Mouse (Mus musculus) heart, postnatal 10 days (tissue): ENCODE measurements around the gene Rad54l2. TPM values are rescaled to one million over a fixed set of nuclear protein-coding genes. Genes with fewer than 3 reads are reported as not detected.
A peak's percentile ranks its signal among the peaks of the same experiment; 100 is the strongest.

Experiments
- DNase-seq, 2 experiments: peaks; one replicate each; pipeline ENCODE4 v3.0.0; 2021
- intact Hi-C: fragments of 180-260 bp; cut with DNase I; formaldehyde crosslinking; loops from one replicate; pipeline ENCODE4 v1.15.1; 2025
- total RNA-seq, 2 experiments: library from RNA; stranded (reverse); gene quantifications; 2 replicates each; pipeline ENCODE4 v1.2.3; 2021

Gene Rad54l2
- total RNA-seq: 10 to 100 TPM; 14.6 to 15.8 TPM

DNA sequence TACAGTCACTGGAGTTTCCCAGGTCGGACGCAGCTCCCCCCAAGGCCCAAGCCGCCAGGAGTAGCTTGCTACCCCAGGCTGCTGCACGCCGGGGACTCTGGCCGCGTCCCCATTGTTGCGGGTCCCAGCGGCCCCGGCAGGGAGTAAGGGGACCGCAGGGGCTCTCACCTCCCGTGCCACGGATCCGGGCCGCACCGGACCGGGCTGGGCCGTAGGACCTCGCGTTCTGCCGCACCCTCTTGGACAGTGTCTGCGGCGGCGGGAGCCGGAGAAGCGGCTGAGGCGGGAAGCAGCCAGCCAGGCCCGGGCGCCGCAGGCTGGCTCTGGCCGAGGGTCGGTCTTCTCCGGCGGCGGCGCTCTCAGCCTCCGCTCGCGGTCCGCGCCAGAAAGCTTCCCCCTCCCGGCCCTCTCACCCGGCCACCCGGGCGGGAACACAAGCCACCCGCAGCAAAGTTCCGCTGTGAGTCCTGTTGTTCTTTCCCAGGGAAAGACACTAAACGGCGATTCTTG lies at the start of gene Rad54l2:
Rad54l2 (minus strand) TSS at position 383 of the 510 bp plus-strand sequence.
- intact Hi-C loops: loop anchor here (2.0 kb wide), 1 partner anchor 102 kb away; no protein-coding TSS in a partner anchor

DNA sequence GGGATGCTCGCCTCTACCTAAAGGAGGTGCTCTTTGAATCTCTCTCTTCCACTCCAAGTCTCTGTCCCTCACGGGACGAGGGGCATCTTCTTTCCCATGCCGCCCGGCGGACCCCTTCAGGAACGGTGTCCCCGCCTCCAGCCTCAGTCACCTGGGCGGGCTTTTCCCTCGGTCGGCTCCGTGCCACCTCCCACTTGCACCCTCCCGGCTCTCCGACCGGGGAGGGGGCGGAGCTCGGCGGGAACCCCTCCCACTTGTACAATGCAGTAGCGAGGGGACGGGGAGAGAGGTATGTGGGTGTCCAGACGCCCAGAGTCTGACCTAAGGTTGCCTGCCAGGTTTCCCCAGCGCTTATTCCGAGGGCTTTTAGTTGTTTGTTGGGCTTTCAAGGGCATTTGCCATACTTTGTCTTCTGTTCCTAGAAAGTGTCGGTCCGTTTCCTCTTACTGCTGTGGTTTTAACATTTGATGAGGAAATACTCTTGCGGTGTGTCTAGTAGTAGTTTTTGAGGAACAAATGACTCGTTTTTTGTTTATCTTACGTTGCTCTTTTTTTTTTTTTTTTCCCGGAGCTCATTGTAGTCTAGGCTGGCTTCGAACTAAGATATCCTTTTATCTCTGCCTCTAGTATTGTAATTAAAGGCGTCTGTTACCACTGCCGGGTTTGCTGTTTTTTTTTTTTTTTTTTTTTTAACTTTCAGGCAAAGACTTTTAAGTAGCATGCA lies 33.5 kb upstream of the Rad54l2 start:
- DNase-seq: peak; percentile 91 to 92
- intact Hi-C loops: loop anchor here (2.0 to 10.0 kb wide), 2 partner anchors 64 to 472 kb away; partner anchors contain the start of genes Cish and Rbm15b

More for the DNA sequence above, at the start of gene Rad54l2:
- DNase-seq: peak; percentile 90 to 94

DNA sequence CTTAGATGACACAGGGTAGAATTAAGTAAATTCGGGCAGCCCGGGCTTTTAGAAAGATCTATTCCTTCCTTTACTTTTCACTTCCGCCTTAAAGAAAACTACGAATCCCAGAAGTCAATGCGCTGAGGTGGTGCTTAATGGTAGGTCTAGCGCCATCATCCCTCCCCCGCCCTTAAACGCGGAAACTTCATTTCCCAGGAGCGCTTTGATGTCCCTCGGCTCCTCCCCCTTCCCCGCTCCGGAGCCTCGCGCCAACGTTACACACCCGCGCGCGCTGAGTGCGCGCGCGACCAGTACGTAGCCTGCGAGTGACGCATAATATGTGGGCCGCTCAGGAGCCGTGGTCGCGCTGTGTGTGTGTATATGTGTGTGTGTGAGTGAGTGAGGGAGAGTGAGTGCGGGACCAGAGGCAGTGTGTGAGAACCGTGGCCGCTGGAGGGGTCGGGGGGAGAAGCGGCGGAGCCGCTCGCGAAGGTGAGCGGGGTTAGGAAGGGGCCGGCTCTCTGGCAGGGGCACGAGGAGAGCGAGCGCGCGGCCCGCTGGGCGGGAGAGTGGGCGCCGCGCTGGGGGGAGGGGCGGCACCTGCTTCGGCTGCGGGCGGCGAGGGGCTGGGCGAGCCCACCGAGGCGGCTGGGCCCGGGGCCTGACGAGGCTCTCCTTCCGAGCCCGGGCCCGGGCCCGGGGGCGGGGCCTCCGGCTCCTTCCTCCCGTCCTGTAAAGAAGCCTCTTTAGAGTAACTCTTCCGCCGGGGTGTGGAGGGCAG lies 32.8 kb upstream of the Rad54l2 start, which contains the start of gene Dcaf1:
Dcaf1 (plus strand) TSS at position 257 of the 763 bp plus-strand sequence.
- DNase-seq: peak; percentile 95
- intact Hi-C loops: loop anchor here (2.0 to 10.0 kb wide), 3 partner anchors 29 to 473 kb away; partner anchors contain the start of genes Cish and Rbm15b

DNA sequence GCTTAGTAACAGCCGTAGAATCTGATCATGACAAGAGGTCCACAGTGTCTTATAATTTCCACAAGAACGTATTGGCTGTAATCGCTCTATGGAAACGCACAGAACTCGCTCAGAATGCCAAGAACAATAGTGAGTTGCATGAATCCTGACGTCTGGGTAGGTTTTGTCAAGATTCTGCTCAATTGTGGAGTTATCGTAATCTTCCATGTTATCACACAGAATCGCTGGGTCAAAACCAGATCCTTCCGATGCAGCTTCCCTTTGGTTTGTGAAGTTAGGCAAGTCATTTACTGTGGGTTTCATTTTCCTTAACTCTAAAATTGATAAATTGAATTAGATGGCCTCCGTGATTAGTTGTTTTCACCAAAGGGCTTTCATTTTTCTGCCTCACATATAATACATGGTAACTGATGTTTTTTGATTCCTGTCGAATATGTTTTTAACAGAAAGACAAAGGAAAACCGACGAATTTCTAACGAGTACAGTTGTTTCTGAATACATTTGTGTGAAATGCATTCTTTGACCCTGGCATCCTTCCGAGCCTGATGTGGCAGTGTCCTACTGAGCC lies 32.1 kb upstream of the Rad54l2 start:
- intact Hi-C loops: loop anchor here (2.0 to 10.0 kb wide), 2 partner anchors 28 to 474 kb away; partner anchors contain the start of gene Cish
- DNase-seq: peak; percentile 7 to 22

DNA sequence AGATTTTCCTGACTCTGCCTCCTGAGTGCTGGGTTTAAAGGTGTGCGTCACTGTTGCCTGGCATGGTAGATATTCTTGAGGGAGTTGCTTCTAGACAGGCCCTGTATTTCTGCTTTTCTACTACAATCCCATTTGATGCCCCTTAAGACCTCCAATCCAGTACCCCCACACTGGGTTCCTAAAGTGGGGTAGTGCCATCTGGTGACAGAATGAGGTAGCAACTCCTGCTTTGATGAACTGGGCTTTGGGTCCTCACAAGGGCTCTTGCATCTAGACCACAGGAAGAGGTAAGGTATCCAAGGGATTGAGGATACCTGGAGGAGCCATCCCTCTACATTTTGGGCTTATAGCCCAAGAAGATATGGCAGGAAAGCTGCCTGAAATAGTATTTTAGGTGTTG lies 30.2 kb upstream of the Rad54l2 start:
- intact Hi-C loops: loop anchor here (2.0 kb wide), 3 partner anchors 132 to 218 kb away; no protein-coding TSS in a partner anchor

DNA sequence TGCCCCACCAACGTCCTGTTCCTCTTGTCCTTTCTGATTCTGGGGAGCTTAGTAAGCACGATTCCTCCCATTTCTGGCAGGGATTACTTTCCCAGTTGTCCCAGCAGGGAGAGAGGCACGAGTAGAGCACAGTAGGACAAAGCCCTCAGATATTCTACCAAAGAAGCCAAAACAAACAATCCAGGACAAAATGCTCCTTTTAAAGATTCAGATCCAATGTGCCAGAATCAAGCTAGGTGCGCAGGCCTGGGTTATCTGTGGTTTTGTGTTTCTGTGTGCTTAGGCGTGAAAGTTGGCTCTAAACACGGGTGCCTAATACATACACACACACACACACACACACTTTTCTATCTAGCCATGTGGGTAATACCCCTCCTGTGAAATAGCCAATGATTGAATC lies 29.2 kb upstream of the Rad54l2 start:
- DNase-seq: no peak
- intact Hi-C loops: loop anchor here (2.0 kb wide), 3 partner anchors 131 to 217 kb away; no protein-coding TSS in a partner anchor

More for the DNA sequence above, 30.2 kb upstream of the Rad54l2 start:
- peak; percentile 11 to 45 for DNase-seq

DNA sequence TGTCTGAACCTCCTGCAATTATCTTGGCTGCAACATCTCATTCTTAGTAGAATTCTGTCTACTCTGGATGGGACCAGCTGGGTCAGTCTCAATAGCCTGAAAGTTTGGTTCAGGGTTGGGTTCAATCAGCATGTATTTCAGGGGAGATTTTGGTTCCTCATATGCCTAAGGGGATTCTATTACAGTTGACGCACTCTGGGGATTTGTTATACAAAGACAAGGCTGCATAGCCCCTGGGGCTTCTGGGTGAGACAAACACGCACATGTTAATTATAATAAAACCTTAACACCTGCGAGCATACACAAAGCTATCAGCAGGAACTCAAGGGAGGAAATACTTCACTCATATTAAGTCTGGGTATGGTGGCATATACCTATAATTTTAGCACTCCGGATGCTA lies 17.5 kb upstream of the Rad54l2 start:
- intact Hi-C loops: no loop called here
- no peak for DNase-seq

DNA sequence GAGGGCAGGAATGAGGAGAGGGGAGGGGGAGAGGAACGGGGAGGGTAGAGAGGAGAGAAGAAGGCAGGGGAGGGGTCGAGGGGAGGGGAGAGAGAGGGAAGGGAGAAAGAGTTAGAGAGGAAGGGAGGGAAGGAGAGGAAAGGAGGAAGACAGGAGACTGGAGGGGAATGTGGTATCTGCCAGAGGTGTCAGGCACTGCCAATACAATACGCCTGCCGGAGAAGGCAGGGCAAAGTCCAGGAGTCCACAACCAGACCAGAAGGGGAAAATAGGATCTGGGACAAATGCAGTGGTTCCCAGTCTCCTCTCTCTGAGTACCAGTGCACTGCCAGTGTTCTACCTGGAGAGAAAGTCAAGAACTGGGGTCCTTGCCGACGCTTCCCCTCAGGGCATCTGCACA lies 1.8 kb upstream of the Rad54l2 start:
- no peak for DNase-seq
- intact Hi-C loops: no loop called here

DNA sequence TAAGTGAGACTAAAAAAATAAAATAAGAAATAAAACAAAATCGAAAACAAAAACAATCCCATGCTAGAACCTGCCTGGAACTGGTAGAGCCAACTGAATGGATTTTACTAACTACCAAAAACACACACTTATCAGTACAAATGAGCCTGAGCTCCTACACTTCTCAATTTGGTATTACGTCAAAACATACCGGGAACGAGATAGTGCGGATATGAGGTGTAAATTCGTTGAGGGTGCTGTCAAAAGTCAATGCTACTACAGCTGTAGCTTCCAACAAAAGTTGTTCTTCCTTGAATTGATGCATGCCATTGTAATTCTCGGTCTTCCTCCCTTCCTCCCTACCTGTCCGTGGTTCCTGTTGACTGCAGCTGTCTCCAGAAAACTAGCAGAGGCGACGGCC lies 369 bp upstream of the Rad54l2 start:
- intact Hi-C loops: loop anchor here (2.0 kb wide), 1 partner anchor 103 kb away; no protein-coding TSS in a partner anchor
- DNase-seq: no peak

DNA sequence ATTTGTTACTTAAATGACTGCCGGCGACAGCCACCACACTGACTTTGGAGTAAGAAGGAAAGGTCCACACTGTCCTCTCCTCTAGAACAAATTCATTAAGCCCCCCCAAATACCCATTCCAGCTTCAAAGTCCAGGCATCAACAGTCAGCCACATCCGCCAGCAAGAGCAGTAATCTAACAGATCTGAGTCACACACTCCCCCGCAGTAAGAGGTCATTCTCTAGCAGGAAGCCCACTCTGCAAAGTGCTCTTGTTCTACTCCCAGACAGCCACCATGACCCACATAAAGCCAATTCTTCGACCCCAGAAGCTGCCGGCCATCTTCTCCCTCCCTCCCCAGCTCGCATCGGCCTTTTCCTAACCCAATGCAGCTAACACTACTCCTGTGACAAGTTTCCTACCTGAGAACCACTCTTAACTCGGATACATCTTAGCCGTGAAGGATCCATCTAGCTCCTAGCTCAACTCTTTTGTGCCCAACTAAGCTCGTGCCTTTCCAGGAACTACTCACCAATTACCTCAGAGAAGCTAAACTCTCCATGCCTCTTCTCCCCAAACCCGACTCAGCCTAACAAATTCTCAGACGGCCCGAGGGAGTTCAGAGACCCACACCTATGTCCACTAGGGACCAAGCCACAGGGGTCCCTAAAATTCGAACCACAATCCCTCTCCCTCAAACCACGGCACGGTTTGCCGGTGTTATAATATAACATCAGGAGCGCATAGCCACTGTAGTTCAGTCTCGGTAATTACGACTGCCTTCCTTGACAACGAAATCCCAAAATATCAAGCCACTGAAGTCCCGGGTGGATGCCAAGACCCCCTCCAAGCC lies 799 bp downstream of the Rad54l2 start:
- peak in 1 of 2 experiments; percentile 12 for DNase-seq
- intact Hi-C loops: loop anchor here (2.0 kb wide), 1 partner anchor 101 kb away; no protein-coding TSS in a partner anchor

DNA sequence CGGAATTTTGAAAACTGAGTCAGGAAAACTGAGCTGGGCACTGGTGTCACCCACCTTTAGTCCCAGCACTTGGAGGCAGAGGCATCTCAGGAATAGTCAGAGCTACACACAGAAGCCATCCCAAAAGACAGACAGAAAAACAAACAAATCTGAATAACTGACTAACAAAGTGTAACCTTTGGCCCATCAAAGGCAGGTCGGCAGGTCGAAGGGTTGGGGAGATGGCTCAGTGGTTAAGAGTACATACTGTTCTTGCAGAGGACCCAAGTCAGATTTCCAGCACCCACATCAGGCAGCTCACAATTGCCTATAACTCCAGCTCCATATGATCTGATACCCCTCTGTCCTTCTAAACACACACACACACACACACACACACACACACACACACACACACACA lies 3.8 kb downstream of the Rad54l2 start:
- DNase-seq: no peak
- intact Hi-C loops: no loop called here

DNA sequence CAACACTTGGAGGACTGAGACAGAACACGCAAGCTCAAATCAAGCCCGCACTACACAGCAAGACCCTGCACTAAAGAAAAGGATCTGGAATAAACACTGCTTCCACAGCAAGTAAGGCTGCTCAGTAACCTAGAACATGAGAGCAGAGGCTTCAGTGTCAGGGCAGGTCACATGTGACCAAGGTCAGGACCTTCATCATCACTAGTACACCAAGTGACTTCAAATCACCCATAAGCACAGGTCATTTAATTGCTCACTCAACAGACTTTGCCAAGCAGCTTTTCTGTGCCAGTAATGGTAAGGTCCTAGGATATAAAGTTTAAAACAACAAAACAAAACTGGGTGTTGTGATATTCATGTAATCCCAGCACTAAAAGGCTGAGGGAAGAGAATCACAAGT lies 5.4 kb downstream of the Rad54l2 start:
- DNase-seq: no peak
- intact Hi-C loops: no loop called here

DNA sequence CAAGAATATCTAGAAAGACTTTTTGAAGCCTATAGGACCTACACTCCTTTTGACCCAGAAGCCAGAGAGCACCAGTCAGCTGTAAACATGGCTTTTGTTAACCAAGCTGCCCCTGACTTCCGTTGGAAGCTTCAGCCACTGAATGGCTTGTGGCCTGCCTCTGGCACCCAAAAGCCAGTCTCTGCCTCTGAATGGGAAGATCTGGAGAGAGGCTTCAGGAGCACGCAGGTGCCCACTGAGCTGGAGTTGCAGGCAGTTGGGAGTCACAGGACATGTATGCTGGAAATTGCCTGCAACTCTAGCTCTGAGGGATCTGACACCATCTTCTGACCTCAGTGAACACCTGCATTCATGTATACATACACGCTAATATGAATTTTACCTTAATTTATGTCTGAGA lies 8.9 kb downstream of the Rad54l2 start:
- DNase-seq: no peak
- intact Hi-C loops: no loop called here

DNA sequence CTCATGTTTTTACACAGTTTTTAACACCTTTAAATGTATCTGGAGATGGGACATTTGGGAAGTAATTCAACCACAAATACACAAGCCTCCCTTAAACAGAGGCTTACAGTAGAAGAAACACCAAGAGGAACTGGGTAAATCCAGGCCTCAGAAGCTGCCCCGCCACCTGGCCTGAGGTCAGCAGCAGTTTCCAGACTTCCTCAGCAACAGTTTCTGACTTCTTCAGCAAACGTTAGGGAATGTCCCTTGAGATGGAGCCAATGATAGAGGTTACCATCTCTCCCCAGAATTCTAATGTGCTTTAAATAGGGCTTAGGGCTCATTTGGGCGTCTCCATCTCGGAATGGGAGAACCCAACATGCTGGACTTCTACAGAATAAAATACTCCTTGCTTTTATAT lies 10.7 kb downstream of the Rad54l2 start:
- DNase-seq: no peak
- intact Hi-C loops: no loop called here

DNA sequence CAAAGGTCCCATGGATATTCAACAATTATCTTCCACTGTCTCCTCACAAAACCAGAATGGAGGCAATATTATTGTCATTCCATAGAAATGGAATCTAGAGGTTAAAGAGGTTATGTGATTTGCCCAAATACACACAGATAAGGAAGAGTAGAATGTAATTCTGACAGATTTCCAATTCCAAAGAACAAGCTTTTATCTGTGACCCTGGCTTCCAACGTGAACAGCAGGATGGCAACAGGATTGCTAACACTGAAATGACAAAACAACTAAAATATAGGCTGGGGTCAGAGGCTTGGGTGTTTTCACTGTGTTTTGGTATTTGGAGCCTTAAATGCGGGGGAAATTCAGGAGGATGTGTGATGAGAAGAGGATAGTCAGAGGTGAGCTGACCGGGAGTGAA lies 11.6 kb downstream of the Rad54l2 start:
- no peak for DNase-seq
- intact Hi-C loops: no loop called here

DNA sequence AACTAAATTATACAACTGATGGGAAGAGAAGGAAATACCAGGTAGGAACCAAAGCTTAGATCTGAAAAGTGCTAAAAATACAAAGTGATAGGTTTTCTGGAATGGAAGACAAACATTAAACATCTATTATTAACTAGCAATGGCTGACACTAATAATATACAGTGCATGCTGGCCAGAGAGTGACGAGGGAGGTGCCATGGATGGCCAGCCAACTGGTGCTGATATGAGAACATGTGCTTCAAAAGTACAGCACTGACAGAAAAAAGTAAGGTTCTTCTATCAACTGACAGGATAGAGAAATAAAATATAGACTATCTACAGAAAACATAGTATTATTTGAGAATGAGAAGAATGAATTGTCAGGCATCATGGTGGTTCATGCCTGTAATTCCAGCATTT lies 12.9 kb downstream of the Rad54l2 start:
- intact Hi-C loops: no loop called here
- DNase-seq: no peak

DNA sequence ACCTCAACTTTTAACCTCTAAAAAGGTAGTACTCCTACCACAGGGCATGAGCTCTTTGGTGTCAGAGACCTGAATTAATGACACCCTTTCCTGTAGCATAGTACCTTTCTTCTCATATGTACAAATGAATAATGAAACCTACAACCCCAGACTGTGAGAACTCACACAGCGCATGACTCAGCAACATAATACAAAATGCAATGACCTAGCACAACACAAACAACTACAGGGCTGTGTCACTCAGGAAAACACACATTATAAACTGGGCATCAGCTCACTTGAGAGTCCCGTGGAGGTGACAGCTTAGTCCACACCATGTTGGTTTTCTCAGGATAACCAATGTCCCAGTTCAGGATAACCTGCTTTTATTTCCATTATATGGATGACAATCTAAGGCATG lies 17.2 kb downstream of the Rad54l2 start:
- DNase-seq: no peak
- intact Hi-C loops: no loop called here

DNA sequence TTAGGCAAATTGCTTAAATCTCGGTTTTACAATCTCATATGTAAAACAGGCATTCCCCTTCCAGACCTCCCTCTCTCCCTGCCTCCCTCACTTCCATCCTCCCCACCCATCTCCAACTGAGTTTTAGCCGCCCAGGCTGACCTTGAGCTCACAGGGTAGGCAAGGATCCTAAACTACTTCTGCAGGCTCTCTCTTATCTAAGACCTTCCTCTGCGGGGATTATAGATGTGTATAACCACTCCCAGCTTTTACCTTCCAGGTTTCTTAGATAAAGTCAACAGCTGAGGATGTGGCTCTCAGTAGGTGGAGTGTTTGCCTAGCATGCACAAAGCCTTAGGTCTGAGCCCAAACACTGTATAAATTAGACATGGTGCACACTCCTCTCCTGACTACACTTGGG lies 18.8 kb downstream of the Rad54l2 start:
- intact Hi-C loops: no loop called here
- no peak for DNase-seq

DNA sequence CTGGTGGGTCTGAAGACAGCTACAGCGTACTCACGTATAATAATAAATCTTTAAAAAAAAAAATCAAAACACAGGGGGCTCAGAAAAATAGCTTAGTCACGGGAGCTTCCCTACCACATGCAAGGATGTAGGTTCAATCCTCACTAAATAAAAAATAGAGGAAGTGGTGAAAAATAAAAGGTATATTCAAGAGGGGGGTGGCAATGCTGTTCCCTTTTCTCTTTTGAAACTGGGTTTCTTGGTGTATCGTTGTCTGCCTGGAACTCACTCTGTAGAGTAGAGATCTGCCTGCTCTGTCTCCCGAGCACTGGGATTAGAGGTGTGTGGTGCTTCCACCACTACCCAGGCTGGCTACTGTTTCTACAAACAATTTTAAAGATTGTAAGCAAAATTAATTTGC lies 19.2 kb downstream of the Rad54l2 start:
- intact Hi-C loops: no loop called here
- no peak for DNase-seq

DNA sequence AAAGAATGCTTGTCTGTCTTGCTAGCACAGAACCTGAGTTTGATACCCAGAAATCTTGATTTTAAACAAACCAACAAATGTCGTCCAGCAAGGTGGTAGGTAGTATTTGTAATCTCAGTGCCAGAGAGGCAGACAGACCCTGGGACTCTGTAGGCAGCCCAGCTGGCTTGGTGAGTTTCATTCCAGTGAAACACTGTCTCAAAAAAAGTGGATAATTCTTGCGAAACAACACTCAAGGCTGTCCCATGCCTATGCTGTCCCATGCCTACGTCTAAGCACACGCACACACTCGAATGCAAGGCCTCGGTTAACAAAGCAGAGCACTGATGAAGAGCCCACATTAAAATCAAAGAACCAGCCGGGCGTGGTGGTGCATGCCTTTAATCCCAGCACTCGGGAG lies 32.6 kb downstream of the Rad54l2 start:
- intact Hi-C loops: no loop called here
- DNase-seq: no peak
